Mouse (Mus musculus) lung, postnatal 4 days (tissue): Measurements from ENCODE around the gene Trhr2.
A peak's percentile ranks its signal among the peaks of the same experiment; 100 is the strongest.

Experiments used
- DNase-seq, 2 experiments: peaks; one replicate each; pipeline ENCODE4 v3.0.0; 2021

The Trhr2 gene

GRCm38 (mm10) chr8:122360696-122361416 lies at the start of gene Trhr2:
TSS of gene Trhr2 (minus strand) at chr8:122360746.
- DNase-seq, result no peak

GRCm38 (mm10) chr8:122407678-122408077 lies 47.1 kb upstream of the Trhr2 start:
- no peak for DNase-seq

DNA sequence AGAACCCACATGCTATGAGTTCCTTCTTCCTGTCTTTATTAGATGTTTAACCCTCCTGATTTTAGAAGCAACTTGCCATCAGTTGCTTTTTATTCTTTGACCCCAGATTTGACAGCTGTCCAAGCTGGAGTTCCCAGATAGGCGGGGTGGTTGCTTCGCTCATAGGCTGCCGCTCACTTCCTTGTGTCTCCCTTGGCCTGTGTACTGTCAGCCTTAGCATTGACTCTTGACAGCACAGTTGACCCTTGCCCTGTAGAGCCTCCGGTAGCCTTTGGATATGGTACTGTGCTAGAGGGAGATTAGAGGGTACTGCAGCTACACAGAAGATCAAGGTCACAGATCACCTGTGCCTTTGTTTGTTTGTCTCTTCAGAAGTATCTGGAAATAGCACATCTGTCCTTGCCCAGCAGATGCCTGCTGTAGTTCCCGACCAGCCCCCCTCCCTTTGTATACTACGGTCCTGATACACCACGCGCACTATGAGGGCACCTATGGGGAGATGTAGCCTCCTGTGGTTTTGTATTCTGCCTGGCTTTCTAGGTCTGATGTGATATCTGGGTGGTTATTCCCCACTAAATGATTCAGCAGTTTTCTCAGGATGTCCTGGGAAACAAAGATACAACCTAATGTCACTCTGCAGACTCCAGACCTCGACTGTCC lies 44.7 kb upstream of the Trhr2 start:
- DNase-seq, result no peak

DNA sequence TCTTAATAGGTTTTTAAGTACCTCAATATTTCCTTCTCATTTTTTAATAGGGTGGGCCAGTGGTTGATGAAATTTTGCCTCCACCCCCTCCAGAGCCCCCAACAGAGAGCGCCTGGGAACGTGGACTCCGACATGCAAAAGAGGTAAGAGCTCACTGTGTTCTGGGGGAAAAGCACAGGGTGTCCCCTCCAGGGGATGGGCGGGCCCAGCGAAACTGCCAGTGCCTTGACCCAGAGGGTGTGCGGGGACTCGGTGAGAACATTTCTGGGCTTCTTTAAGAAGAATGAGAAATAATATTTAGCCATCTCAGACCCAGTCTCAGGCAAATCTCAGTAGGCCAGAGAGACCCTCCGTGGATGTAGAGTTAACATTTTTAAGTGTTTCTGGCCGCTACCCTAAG lies 37.6 kb upstream of the Trhr2 start:
- no peak for DNase-seq

GRCm38 (mm10) chr8:122395291-122395690 lies 34.7 kb upstream of the Trhr2 start:
- no peak for DNase-seq

GRCm38 (mm10) chr8:122393717-122394116 lies 33.2 kb upstream of the Trhr2 start:
- DNase-seq, result no peak

- no peak for DNase-seq
Measured at GRCm38 (mm10) chr8:122390758-122391157, 30.2 kb upstream of the Trhr2 start.

DNA sequence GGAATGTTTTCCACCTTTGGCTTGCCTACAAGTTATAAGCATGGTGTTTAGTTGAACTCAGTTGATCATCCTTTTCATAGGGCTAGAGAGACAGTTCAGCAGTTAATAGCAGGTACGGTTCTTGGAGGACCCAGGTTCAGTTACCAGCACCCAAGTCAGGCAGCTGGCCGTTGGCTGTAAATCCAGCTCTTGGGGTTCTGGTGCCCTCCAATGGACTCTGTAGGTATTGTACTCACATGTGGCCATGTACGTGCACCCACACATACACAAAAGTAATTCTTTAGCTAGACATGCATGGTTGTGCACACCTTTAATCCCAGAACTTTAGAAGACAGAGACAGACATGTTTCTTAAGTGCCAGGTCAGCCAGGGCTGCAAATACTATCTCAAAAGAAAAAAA lies 28.8 kb upstream of the Trhr2 start:
- DNase-seq, result no peak

- DNase-seq, result no peak
Measured at GRCm38 (mm10) chr8:122383039-122383438, 22.5 kb upstream of the Trhr2 start.

DNA sequence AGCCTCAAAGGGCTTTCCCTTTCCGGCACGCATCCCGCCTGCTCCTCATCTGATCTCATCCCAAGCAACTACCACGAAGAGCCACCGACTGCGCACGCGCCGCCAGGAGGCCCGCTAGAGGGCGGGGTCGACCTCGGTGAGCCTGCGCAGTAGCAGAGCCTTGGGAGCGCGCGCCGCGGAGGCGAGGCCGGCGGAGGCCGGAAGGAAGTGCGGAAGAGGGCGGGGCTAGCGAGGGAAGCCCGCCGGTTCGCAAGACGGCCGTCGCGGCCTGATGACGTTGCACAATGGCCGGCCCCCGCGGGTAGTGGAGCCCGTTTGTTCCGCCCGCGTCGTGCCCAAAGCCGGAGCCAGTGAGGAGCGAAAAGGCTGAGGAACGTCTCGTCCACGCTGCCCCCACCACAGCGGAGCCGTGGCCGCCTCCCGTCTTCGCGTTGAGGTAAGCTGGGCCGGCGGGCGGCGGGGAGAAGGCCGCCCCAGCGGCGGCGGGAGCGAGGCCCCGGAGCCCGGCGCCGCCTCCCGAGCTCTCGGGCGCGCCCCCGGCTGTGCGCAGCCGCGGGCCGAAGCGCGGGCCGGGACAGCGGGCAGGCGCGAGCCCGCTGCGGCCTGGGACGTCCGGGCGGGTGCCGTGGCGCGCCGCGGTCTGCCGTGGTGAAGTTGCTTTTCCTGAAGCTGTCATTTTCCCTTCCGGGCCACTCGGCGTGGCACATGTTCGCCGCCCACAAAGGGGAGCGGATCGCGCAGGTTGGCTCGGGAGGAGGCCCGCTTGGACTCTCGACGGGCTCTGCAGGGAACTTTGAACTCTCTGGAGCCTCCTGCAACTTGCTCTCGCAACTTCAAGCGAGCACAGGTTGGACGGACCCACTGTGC lies 16.1 kb upstream of the Trhr2 start, which contains the start of gene Zc3h18:
TSS of gene Zc3h18 (plus strand) at position 245 of the 867 bp plus-strand sequence.
- DNase-seq, result peak; percentile 100

- no peak for DNase-seq
Measured at GRCm38 (mm10) chr8:122375751-122376364, 15.3 kb upstream of the Trhr2 start.

DNA sequence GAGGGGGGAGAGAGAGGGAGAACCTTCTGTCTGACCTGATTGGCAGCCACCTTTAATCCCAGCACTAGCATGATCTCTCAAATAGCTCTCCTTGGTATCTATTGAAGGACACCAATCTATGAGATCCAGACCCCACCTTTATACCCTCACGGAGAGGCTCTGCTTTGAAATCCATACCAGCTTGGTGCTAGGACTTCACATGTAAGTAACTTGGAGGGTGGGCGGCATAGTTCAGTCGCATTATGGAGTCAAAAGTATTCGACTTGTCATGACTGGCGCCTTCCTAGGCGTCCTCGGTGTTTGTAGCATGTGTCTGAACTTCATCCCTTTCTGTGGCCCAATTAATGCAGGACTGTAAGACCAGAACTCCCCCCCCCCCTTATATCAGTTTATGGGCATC lies 14.8 kb upstream of the Trhr2 start:
- DNase-seq, result no peak

DNA sequence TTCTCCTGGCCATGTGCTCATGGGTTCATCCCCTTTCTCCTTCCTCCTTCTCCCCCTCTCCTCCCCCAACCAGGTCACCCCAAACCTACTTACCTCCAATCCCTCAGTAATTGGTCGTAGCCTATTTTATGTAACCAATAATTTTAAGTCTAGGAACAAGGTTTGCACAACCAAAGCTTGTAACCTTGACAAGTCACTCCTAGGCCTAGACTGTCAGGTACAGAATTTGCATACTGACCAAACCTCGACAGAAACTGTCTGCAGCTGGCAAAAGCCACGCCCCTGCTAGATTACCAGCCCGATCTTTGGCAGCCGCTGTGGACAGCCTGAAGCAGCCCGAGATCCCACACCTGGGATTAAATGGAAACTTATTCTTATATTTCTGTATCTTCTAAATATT lies 11.2 kb upstream of the Trhr2 start:
- DNase-seq, result no peak

DNA sequence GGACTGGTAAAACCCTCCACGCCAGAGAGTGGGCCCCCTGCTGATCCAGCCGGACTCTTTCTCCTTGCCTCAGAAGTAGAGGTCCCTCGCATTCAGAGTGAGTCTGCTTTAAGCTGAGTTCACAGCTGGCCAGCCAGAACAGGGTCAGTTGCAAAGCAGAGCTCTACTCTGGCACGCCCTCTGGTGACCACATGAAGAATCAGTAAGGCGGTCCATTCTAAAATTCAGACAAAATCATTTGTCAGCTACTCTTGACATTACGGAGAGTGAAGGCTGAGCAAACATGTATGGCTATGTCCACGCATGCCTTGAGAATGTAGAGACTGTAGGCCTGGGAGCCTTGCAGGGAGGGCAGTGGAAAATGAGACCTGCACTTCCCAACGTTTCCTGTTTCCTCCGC lies 9.1 kb upstream of the Trhr2 start:
- peak; percentile 85 to 86 for DNase-seq

DNA sequence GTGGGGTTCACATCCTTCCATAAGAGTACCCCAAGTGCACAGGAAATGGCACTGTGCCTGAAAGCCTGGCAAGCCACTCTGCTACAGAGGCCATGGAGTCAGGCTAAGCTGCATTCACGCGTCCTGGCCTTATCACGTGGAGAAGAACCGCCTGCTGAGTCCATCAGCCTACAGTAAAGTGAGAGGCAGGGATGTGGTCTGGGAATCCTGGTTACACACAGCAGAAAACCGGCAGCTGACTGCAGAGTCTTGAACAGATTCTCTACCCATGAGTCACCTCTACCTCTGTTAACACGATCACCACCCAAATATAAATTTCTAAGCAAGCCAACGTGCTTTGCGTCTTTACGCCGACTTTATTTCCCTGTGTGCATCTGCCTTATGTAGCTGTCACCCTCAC lies 7.9 kb upstream of the Trhr2 start:
- no peak for DNase-seq

DNA sequence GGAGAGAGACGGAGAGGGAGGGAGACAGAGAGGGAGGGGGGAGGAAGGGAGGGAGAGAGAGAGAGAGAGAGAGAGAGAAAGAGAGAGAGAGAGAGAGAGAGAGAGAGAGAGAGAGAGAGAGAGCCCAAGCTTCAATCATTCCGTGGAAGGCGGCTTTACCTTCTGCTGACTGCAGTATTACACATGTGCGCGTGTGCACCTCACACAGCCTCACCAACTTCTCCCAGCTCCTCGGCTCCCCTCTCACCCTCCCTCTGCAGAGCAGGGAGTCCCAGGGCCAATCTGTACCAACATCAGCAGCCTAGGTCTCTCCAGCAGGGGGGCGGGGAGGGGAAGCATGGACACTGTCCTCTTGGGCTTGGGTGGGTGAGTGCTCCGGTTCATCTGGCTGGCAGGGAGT lies 2.4 kb upstream of the Trhr2 start:
- DNase-seq, result no peak

- no peak for DNase-seq
Measured at GRCm38 (mm10) chr8:122362271-122362670, 1.7 kb upstream of the Trhr2 start.

GRCm38 (mm10) chr8:122359111-122359775 lies 1.3 kb downstream of the Trhr2 start:
- DNase-seq, result no peak

DNA sequence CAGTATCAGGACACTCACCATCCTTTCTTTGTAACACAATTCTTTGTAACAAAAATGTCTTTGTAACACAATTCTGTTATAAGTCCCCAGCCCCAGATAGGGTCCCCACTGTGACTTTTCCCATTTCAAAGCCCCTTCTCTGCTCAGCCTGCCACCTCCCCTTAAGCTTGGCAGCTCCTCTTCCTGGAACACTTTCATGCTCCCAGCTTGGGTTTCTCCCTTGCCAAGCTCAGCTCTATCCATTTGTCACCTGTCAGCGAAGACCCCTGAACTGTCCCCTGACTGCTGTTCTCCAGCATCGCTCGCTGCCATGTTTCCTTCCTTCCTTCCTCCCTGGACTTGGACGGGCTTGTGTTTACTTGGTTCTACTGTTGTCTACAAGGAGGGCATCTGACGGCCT lies 2.9 kb downstream of the Trhr2 start:
- no peak for DNase-seq

DNA sequence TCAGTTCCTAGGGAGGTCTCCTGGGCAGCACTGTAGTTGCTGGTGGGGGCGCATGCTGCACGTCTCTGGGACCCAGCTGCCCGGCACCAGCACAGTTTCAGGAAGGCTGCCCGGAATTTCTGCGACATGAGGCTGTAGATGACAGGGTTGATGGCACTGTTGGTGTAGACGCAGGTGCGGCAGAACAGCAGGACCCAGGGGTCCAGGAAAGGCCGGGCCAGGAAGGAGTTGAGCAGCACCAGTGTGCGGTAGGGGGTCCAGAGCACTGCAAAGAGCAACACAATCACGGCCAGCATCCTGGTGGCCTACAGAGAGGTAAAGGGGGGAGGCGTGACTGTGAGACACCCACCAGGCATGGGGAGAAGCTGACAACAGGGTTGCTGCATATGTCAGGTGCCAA lies 3.3 kb downstream of the Trhr2 start:
- DNase-seq, result no peak

- no peak for DNase-seq
Measured at GRCm38 (mm10) chr8:122355642-122356606, 4.6 kb downstream of the Trhr2 start.
